Mouse (Mus musculus): ENCODE measurements around the gene Mia.

- TF ChIP-seq CTCF (conservative IDR thresholded peaks at IDR 0.05 in 1 of 2, IDR thresholded peaks at IDR 0.05 in 1 of 2; ENCODE audit: low read depth in 2 of 2, low read length in 2 of 2) (no peak), CHD1 (IDR thresholded peaks at IDR 0.05; ENCODE audit: low read depth, low read length) (no peak), EP300 (IDR thresholded peaks at IDR 0.05; ENCODE audit: low read length) (no peak), MAX (IDR thresholded peaks at IDR 0.05; ENCODE audit: low read length) (no peak), GABPA (IDR thresholded peaks at IDR 0.05; ENCODE audit: insufficient replicate concordance, low read depth, low read length) (no peak), NRF1 (IDR thresholded peaks at IDR 0.05; ENCODE audit: low read depth, low read length) (no peak), MAZ (IDR thresholded peaks at IDR 0.05; ENCODE audit: low read depth, low read length) (no peak)
Observed at GRCm38 (mm10) chr7:27174896-27175295, 6.1 kb downstream of the Mia start.
